Mouse (Mus musculus) neural tube, embryonic 11.5 days (tissue): ENCODE measurements at regions not wholly inside any gene's neighbourhood (a gene's known extent, or its start where the extent isn't known, plus 50 kb on each side); places are given as distances from the start of the nearest gene placed in this dataset.

ENCODE experiments used
- ATAC-seq: fragments of 200-750 bp; cut with Nextera tagmentation; 2 replicates; pipeline ENCODE4 v1.8.0; 2017; ENCODE audit warnings: moderate number of reproducible peaks, mild to moderate bottlenecking, moderate TSS enrichment, moderate library complexity; ENCODE audit not compliant: insufficient read depth, low FRiP score, low TSS enrichment
- DNase-seq: peaks from one replicate; pipeline ENCODE4 v3.0.0-alpha.2; 2015; ENCODE audit warnings: low spot score
- H3K27ac ChIP-seq: fragments of 300-500 bp; sonication (generic); 2 replicates; pipeline ENCODE4 v1.5.1; 2014; ENCODE audit warnings: low read depth, mild to moderate bottlenecking, low read length
- H3K27me3 ChIP-seq: fragments of 300-500 bp; sonication (generic); 2 replicates; pipeline ENCODE4 v1.6.1; 2014; ENCODE audit warnings: mild to moderate bottlenecking, low read length, mixed read lengths; ENCODE audit not compliant: control insufficient read depth, insufficient read depth
- H3K36me3 ChIP-seq: fragments of 300-500 bp; sonication (generic); 2 replicates; pipeline ENCODE4 v1.6.1; 2014; ENCODE audit warnings: mild to moderate bottlenecking, low read length, moderate library complexity, mixed read lengths; ENCODE audit not compliant: control insufficient read depth, insufficient read depth
- H3K4me1 ChIP-seq: fragments of 300-500 bp; sonication (generic); 2 replicates; pipeline ENCODE4 v1.6.1; 2014; ENCODE audit warnings: low read length, mixed read lengths; ENCODE audit not compliant: control insufficient read depth, insufficient read depth
- H3K4me2 ChIP-seq: fragments of 300-500 bp; sonication (generic); 2 replicates; pipeline ENCODE4 v1.6.1; 2014; ENCODE audit warnings: low read depth, mild to moderate bottlenecking, moderate library complexity
- H3K4me3 ChIP-seq: fragments of 300-500 bp; sonication (generic); 2 replicates; pipeline ENCODE4 v1.5.1; 2014; ENCODE audit warnings: low read depth, low read length
- H3K9ac ChIP-seq: fragments of 300-500 bp; sonication (generic); 2 replicates; pipeline ENCODE4 v1.6.1; 2014; ENCODE audit warnings: mild to moderate bottlenecking, low read length
- H3K9me3 ChIP-seq: fragments of 300-500 bp; sonication (generic); 2 replicates; pipeline ENCODE4 v1.6.1; 2016; ENCODE audit warnings: low read length; ENCODE audit not compliant: control insufficient read depth
- WGBS: fragments of 180-500 bp; shearing (Covaris S2); extraction: QIAGEN DNeasy Blood & Tissue Kit; methylation state at CpG from one replicate; pipeline ENCODE4 v1.1.7; 2014; 5-methylcytosine and 5-hydroxymethylcytosine counted together

- no peak for DNase-seq
- Histone ChIP-seq H3K4me1 (no peaks in the 10 kb centered on the region), H3K4me2 (no peak overlapping the region), H3K27ac (no peak overlapping the region), H3K36me3 (no peaks in the 10 kb centered on the region), H3K9me3 (no peaks in the 10 kb centered on the region), H3K4me3 (no peak overlapping the region), H3K27me3 (no peaks in the 10 kb centered on the region), H3K9ac (no peak overlapping the region)
- ATAC-seq, result no peak
- WGBS, result 62% methylated on average over 5 of the region's 5 CpGs
Observed at GRCm38 (mm10) chrX:158971726-158972125, 238.4 kb upstream of the Rps6ka3 start.

GRCm38 (mm10) chrX:158976648-158977047 lies 233.5 kb upstream of the Rps6ka3 start:
- H3K4me2 ChIP-seq, result no peak overlapping the region
- no peak overlapping the region for H3K9ac ChIP-seq
- no peak overlapping the region for H3K27ac ChIP-seq
- no peaks in the 10 kb centered on the region for H3K4me1 ChIP-seq
- no peak overlapping the region for H3K4me3 ChIP-seq
- 77% methylated on average over 5 of the region's 5 CpGs for WGBS
- H3K9me3 ChIP-seq, result no peaks in the 10 kb centered on the region
- ATAC-seq, result no peak
- no peaks in the 10 kb centered on the region for H3K36me3 ChIP-seq
- DNase-seq, result no peak
- H3K27me3 ChIP-seq, result no peaks in the 10 kb centered on the region

GRCm38 (mm10) chrX:158984721-158985120 lies 225.4 kb upstream of the Rps6ka3 start:
- H3K9ac ChIP-seq, result no peak overlapping the region
- no peaks in the 10 kb centered on the region for H3K9me3 ChIP-seq
- no peaks in the 10 kb centered on the region for H3K27me3 ChIP-seq
- no peak overlapping the region for H3K4me2 ChIP-seq
- no peaks in the 10 kb centered on the region for H3K4me1 ChIP-seq
- ATAC-seq (no peak), DNase-seq (no peak)
- 91% methylated on average over 2 of the region's 2 CpGs for WGBS
- no peak overlapping the region for H3K4me3 ChIP-seq
- no peak overlapping the region for H3K27ac ChIP-seq
- no peaks in the 10 kb centered on the region for H3K36me3 ChIP-seq

GRCm38 (mm10) chrX:158987676-158988075 lies 222.4 kb upstream of the Rps6ka3 start:
- Histone ChIP-seq H3K4me1 (no peaks in the 10 kb centered on the region), H3K9ac (no peak overlapping the region), H3K27ac (no peak overlapping the region), H3K4me2 (no peak overlapping the region), H3K4me3 (no peak overlapping the region), H3K9me3 (no peaks in the 10 kb centered on the region), H3K27me3 (no peaks in the 10 kb centered on the region), H3K36me3 (no peaks in the 10 kb centered on the region)
- WGBS, result 77% methylated on average over 3 of the region's 3 CpGs
- ATAC-seq, result no peak
- DNase-seq, result no peak

GRCm38 (mm10) chrX:159018955-159019354 lies 191.2 kb upstream of the Rps6ka3 start:
- no peaks in the 10 kb centered on the region for H3K36me3 ChIP-seq
- 52% methylated on average over 1 of the region's 1 CpGs for WGBS
- no peaks in the 10 kb centered on the region for H3K9me3 ChIP-seq
- H3K4me1 ChIP-seq, result no peaks in the 10 kb centered on the region
- H3K4me2 ChIP-seq, result no peak overlapping the region
- ATAC-seq, result no peak
- H3K9ac ChIP-seq, result no peak overlapping the region
- no peak overlapping the region for H3K4me3 ChIP-seq
- DNase-seq, result no peak
- H3K27ac ChIP-seq, result no peak overlapping the region
- no peaks in the 10 kb centered on the region for H3K27me3 ChIP-seq

- H3K4me1 ChIP-seq, result no peaks in the 10 kb centered on the region
- DNase-seq (no peak), ATAC-seq (no peak)
- H3K27ac ChIP-seq, result no peak overlapping the region
- H3K4me3 ChIP-seq, result no peak overlapping the region
- no peaks in the 10 kb centered on the region for H3K9me3 ChIP-seq
- no peaks in the 10 kb centered on the region for H3K36me3 ChIP-seq
- H3K27me3 ChIP-seq, result no peaks in the 10 kb centered on the region
- H3K4me2 ChIP-seq, result no peak overlapping the region
- WGBS, result 81% methylated on average over 1 of the region's 1 CpGs
- no peak overlapping the region for H3K9ac ChIP-seq
Observed at GRCm38 (mm10) chrX:159026311-159026710, 183.8 kb upstream of the Rps6ka3 start.

- no peaks in the 10 kb centered on the region for H3K9me3 ChIP-seq
- H3K4me2 ChIP-seq, result no peak overlapping the region
- H3K4me3 ChIP-seq, result no peak overlapping the region
- DNase-seq (no peak), ATAC-seq (no peak)
- no peak overlapping the region for H3K9ac ChIP-seq
- WGBS, result 68% methylated on average over 4 of the region's 4 CpGs
- no peak overlapping the region for H3K27ac ChIP-seq
- no peaks in the 10 kb centered on the region for H3K4me1 ChIP-seq
- no peaks in the 10 kb centered on the region for H3K36me3 ChIP-seq
- no peaks in the 10 kb centered on the region for H3K27me3 ChIP-seq
Observed at GRCm38 (mm10) chrX:159031927-159032326, 178.2 kb upstream of the Rps6ka3 start.

GRCm38 (mm10) chrX:159043432-159043831 lies 166.7 kb upstream of the Rps6ka3 start:
- ATAC-seq (no peak), DNase-seq (peak; percentile 61)
- H3K4me3 ChIP-seq, result no peak overlapping the region
- H3K27me3 ChIP-seq, result no peaks in the 10 kb centered on the region
- no peak overlapping the region for H3K9ac ChIP-seq
- no peak overlapping the region for H3K4me2 ChIP-seq
- H3K36me3 ChIP-seq, result no peaks in the 10 kb centered on the region
- no peaks in the 10 kb centered on the region for H3K4me1 ChIP-seq
- H3K27ac ChIP-seq, result no peak overlapping the region
- no peaks in the 10 kb centered on the region for H3K9me3 ChIP-seq
- 15% methylated on average over 3 of the region's 3 CpGs for WGBS

- Histone ChIP-seq H3K9ac (no peak overlapping the region), H3K27me3 (no peaks in the 10 kb centered on the region), H3K9me3 (no peaks in the 10 kb centered on the region), H3K27ac (no peak overlapping the region), H3K4me1 (no peaks in the 10 kb centered on the region), H3K4me3 (no peak overlapping the region), H3K4me2 (no peak overlapping the region), H3K36me3 (no peaks in the 10 kb centered on the region)
- 31% methylated on average over 2 of the region's 2 CpGs for WGBS
- ATAC-seq (no peak), DNase-seq (no peak)
Observed at GRCm38 (mm10) chrX:159047876-159048275, 162.2 kb upstream of the Rps6ka3 start.
